Mouse (Mus musculus) intestine, embryonic 14.5 days (tissue): ENCODE data around the gene Ugt1a6a. TPM values are rescaled to one million over a fixed set of nuclear protein-coding genes. Genes with fewer than 3 reads are reported as not detected.
A peak's percentile ranks its signal among the peaks of the same experiment; 100 is the strongest.

Experiments used
- ATAC-seq: fragments of 200-750 bp; cut with Nextera tagmentation; replicated peaks from 2 replicates; pipeline ENCODE4 v1.8.0; 2017; ENCODE audit warnings: low read depth, moderate number of reproducible peaks, moderate TSS enrichment, moderate library complexity; ENCODE audit not compliant: low FRiP score, low TSS enrichment
- DNase-seq: peaks from one replicate; pipeline ENCODE4 v3.0.0-alpha.2; 2018; ENCODE audit warnings: low spot score
- H3K27ac ChIP-seq: fragments of 300-500 bp; sonication (generic); 2 replicates; pipeline ENCODE4 v1.5.1; 2014; ENCODE audit warnings: low read depth, mild to moderate bottlenecking, control low read depth
- H3K27me3 ChIP-seq: fragments of 300-500 bp; sonication (generic); replicated peaks from 2 replicates; pipeline ENCODE4 v1.6.1; 2014; ENCODE audit warnings: low read length, control low read depth; ENCODE audit not compliant: control insufficient read depth, insufficient read depth
- H3K36me3 ChIP-seq: fragments of 300-500 bp; sonication (generic); 2 replicates; pipeline ENCODE4 v1.6.1; 2014; ENCODE audit warnings: low read length, control low read depth; ENCODE audit not compliant: control insufficient read depth, insufficient read depth
- H3K4me1 ChIP-seq: fragments of 300-500 bp; sonication (generic); replicated peaks from 2 replicates; pipeline ENCODE4 v1.6.1; 2014; ENCODE audit warnings: low read length, control low read depth, mixed read lengths; ENCODE audit not compliant: control insufficient read depth, insufficient read depth
- H3K4me2 ChIP-seq: fragments of 300-500 bp; sonication (generic); 2 replicates; pipeline ENCODE4 v1.6.1; 2014; ENCODE audit warnings: low read length
- H3K4me3 ChIP-seq: fragments of 300-500 bp; sonication (generic); 2 replicates; pipeline ENCODE4 v1.5.1; 2014; ENCODE audit warnings: low read depth, low read length, control low read depth, mixed read lengths
- H3K9ac ChIP-seq: fragments of 300-500 bp; sonication (generic); 2 replicates; pipeline ENCODE4 v1.6.1; 2014; ENCODE audit warnings: mild to moderate bottlenecking, low read length
- H3K9me3 ChIP-seq: fragments of 300-500 bp; sonication (generic); 2 replicates; pipeline ENCODE4 v1.6.1; 2016; ENCODE audit warnings: low read length, control low read depth; ENCODE audit not compliant: control insufficient read depth
- WGBS: fragments of 180-500 bp; shearing (Covaris S2); extraction: QIAGEN DNeasy Blood & Tissue Kit; methylation state at CpG from one replicate; pipeline ENCODE4 v1.1.7; 2014; 5-methylcytosine and 5-hydroxymethylcytosine counted together
- polyA plus RNA-seq: library from polyadenylated mRNA; unstranded; fragments of >200 nt; fragmentation: Nextera tagmentation; extraction: Ambion mirVana; gene quantifications from 2 replicates; pipeline ENCODE4 v1.2.1, GENCODE M21; 2014

Gene Ugt1a6a
- polyA plus RNA-seq, 1 experiment from 2014 or later, result 7.5 TPM

DNA sequence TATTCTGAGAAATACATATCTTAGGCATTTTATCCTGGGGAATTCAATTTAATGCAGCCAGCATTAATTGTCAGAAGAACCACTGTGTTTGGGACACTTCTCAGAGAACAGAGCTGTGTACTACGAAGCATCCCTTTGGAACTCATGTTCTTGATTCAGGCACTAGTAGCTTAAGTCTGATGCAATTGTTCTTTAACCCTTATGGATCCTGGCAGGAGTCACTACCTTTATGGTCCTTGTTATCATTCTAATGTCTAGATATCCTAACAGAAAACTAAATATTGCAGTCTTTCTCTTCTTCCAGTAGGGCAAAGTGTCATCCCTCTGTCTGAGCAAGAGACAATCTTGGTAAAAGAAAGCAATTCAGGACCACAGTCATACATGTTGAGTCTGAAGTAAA is 78.5 kb downstream of the Ugt1a6a start:
- no peaks in the 10 kb centered on the region for H3K4me1 ChIP-seq
- WGBS, result 73% methylated on average over 1 of the region's 1 CpGs
- H3K9ac ChIP-seq, result no peak overlapping the region
- DNase-seq (no peak), ATAC-seq (no peak)
- no peaks in the 10 kb centered on the region for H3K27me3 ChIP-seq
- H3K4me3 ChIP-seq, result no peak overlapping the region
- no peak overlapping the region for H3K4me2 ChIP-seq
- peaks cover 53% of the 10 kb centered on the region for H3K9me3 ChIP-seq
- H3K27ac ChIP-seq, result no peak overlapping the region
- H3K36me3 ChIP-seq, result no peaks in the 10 kb centered on the region

- no peak overlapping the region for H3K9ac ChIP-seq
- H3K4me3 ChIP-seq, result no peak overlapping the region
- ATAC-seq (0 out of 2 replicates have a peak, but pooled peaks have one; percentile 7), DNase-seq (peak; percentile 62)
- H3K4me2 ChIP-seq, result no peak overlapping the region
- 79% methylated on average over 2 of the region's 2 CpGs for WGBS
- peaks cover 53% of the 10 kb centered on the region for H3K9me3 ChIP-seq
- no peak overlapping the region for H3K27ac ChIP-seq
- no peaks in the 10 kb centered on the region for H3K36me3 ChIP-seq
- H3K27me3 ChIP-seq, result no peaks in the 10 kb centered on the region
- no peaks in the 10 kb centered on the region for H3K4me1 ChIP-seq
Observed at GRCm38 (mm10) chr1:88213766-88214461, 79.3 kb downstream of the Ugt1a6a start.

- H3K4me1 ChIP-seq, result no peaks in the 10 kb centered on the region
- H3K9ac ChIP-seq, result no peak overlapping the region
- H3K4me3 ChIP-seq, result no peak overlapping the region
- WGBS, result 78% methylated on average over 2 of the region's 2 CpGs
- no peaks in the 10 kb centered on the region for H3K36me3 ChIP-seq
- ATAC-seq (no peak), DNase-seq (no peak)
- H3K27me3 ChIP-seq, result no peaks in the 10 kb centered on the region
- no peak overlapping the region for H3K4me2 ChIP-seq
- H3K9me3 ChIP-seq, result peaks cover 53% of the 10 kb centered on the region
- no peak overlapping the region for H3K27ac ChIP-seq
Observed at GRCm38 (mm10) chr1:88214462-88214952, 79.9 kb downstream of the Ugt1a6a start.

DNA sequence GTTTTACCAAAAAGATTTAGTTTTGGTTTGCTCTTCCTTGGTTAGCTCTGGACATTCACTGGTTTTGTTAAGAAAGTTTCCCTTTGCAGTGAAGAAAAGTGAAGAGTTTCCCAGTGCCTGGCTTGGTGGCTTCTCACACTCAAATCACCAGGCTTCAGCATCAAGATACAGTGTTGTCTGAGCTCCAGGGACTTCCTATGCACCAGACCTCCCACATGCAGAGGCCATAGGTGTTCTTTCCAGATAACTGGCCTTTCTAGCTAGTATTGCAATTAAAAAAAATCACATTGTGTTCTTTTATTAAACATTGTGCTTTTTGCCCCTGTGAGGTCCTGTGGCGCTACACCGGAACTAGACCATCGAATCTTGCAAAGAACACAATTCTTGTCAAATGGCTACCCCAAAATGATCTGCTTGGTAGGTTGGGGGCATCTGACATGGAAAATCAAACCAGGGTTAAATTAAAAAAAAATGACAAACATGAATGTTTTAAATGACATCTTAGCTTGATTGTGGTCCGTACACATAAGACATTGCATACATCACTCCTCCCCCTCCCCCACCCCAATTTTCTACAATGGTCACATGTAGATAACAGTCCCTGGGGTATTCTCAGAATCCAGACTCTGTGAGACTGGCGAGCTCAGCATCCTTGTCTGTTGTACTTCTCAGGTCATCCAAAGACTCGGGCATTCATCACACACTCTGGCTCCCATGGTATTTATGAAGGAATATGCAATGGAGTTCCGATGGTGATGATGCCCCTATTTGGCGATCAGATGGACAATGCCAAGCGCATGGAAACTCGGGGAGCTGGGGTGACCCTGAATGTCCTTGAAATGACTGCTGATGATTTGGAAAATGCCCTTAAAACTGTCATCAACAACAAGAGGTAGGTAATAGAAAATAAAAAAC is 81.1 kb downstream of the Ugt1a6a start:
- H3K9ac ChIP-seq, result no peak overlapping the region
- no peaks in the 10 kb centered on the region for H3K36me3 ChIP-seq
- no peaks in the 10 kb centered on the region for H3K27me3 ChIP-seq
- no peak overlapping the region for H3K4me2 ChIP-seq
- H3K4me3 ChIP-seq, result no peak overlapping the region
- 72% methylated on average over 10 of the region's 10 CpGs for WGBS
- ATAC-seq (no peak), DNase-seq (no peak)
- H3K9me3 ChIP-seq, result peaks cover 53% of the 10 kb centered on the region
- no peaks in the 10 kb centered on the region for H3K4me1 ChIP-seq
- no peak overlapping the region for H3K27ac ChIP-seq

- WGBS, result 61% methylated on average over 2 of the region's 2 CpGs
- Histone ChIP-seq H3K4me2 (no peak overlapping the region), H3K4me1 (no peaks in the 10 kb centered on the region), H3K36me3 (no peaks in the 10 kb centered on the region), H3K9ac (no peak overlapping the region), H3K27ac (no peak overlapping the region), H3K9me3 (peaks cover 50% of the 10 kb centered on the region), H3K27me3 (no peaks in the 10 kb centered on the region), H3K4me3 (no peak overlapping the region)
- ATAC-seq (no peak), DNase-seq (no peak)
Observed at GRCm38 (mm10) chr1:88216551-88216950, 81.9 kb downstream of the Ugt1a6a start.

DNA sequence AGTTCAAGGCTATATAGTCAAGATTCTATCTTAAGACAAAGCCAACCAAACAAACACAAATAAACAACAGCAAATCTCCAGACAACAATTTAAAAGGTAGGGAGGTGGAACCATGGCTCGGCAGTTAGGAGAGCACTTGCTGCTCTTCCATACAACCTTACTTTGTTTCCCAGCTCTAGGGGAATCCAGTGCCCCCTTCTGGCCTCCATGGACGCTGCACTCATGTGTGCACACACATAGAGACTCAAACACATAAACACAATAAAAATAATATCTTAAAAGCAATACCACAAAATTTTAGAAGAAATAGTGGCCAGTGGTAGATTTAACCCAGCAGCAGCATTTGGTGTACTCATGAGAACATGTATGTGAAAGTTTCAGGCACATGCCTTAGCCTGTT is 82.5 kb downstream of the Ugt1a6a start:
- no peak overlapping the region for H3K4me3 ChIP-seq
- ATAC-seq, result no peak
- H3K4me2 ChIP-seq, result no peak overlapping the region
- no peak overlapping the region for H3K27ac ChIP-seq
- H3K36me3 ChIP-seq, result no peaks in the 10 kb centered on the region
- H3K27me3 ChIP-seq, result no peaks in the 10 kb centered on the region
- H3K9ac ChIP-seq, result no peak overlapping the region
- no peaks in the 10 kb centered on the region for H3K4me1 ChIP-seq
- peaks cover 47% of the 10 kb centered on the region for H3K9me3 ChIP-seq
- no peak for DNase-seq
- 62% methylated on average over 2 of the region's 2 CpGs for WGBS

GRCm38 (mm10) chr1:88217576-88217975 is 83.0 kb downstream of the Ugt1a6a start:
- DNase-seq (peak; percentile 52), ATAC-seq (no peak)
- Histone ChIP-seq H3K4me1 (no peaks in the 10 kb centered on the region), H3K27ac (no peak overlapping the region), H3K4me3 (no peak overlapping the region), H3K27me3 (no peaks in the 10 kb centered on the region), H3K4me2 (no peak overlapping the region), H3K9ac (no peak overlapping the region), H3K9me3 (peaks cover 44% of the 10 kb centered on the region), H3K36me3 (no peaks in the 10 kb centered on the region)
- WGBS, result 40% methylated on average over 3 of the region's 3 CpGs

DNA sequence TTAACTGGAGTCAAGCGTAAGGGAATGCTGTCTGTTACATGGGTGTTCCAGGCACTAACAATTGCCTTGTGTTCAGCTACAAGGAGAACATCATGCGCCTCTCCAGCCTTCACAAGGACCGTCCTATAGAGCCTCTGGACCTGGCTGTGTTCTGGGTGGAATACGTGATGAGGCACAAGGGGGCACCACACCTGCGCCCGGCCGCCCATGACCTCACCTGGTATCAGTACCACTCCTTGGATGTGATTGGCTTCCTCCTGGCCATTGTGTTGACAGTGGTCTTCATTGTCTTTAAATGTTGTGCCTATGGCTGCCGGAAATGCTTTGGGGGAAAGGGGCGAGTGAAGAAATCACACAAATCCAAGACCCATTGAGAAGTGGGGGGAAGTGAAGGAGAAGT is 83.4 kb downstream of the Ugt1a6a start:
- Histone ChIP-seq H3K27ac (no peak overlapping the region), H3K4me3 (no peak overlapping the region), H3K27me3 (no peaks in the 10 kb centered on the region), H3K4me2 (no peak overlapping the region), H3K9ac (no peak overlapping the region), H3K9me3 (peaks cover 39% of the 10 kb centered on the region), H3K4me1 (no peaks in the 10 kb centered on the region), H3K36me3 (no peaks in the 10 kb centered on the region)
- ATAC-seq, result no peak
- WGBS, result 71% methylated on average over 9 of the region's 9 CpGs
- DNase-seq, result peak; percentile 57
